Mouse (Mus musculus): ENCODE data around the gene Flvcr1. TPM values are rescaled to one million over a fixed set of nuclear protein-coding genes. Genes with fewer than 3 reads are reported as not detected.

The Flvcr1 gene
- polyA plus RNA-seq, 1 experiment, result 10.9 TPM

DNA sequence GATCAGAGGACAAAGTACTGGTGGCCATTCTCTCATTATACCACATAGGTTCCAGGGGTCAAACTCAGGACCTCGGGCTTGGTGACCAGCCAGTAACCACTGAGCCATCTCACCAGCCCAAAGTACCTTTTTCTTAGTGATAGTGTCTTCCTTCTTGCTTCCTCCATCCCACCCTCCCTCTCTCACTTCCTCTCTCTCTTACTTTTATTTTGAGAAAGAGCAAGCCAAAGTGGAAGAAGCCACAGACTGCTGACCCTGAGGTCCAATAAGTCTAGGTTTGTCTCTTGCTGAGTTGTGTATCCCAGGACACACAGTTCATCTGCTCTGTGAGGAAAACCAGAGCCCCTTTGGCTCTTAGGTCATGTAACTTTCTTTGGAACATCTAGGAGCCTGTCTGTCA, 45.5 kb downstream of the Flvcr1 start:
- no peak for DNase-seq (ENCODE audit: low read depth)

DNA sequence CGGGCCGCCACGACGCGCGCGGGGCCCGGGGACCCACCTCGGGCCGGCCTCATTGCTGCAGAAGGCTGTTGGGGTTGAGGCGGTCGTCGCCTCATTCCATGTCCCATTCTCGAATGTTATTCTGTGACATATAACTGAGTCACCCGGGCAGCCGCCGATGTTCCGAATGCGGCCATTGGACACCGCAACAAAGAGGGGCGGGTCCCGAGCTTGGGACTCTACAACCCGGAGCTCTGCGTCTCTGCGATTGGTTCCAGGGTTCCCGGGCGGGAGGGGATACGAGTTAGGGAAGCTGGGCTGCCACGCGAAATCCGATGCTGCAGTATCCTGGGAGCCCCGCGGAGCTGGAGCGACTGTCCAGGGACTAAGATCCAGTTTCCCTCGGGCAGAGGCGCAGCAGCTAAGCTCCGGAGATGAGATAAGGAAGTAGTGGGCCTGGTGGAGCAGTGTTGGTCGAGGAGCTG, 46.8 kb downstream of the Flvcr1 start, which contains the start of gene Vash2:
TSS of gene Vash2 (minus strand) at position 197 of the 464 bp plus-strand sequence.
- DNase-seq (ENCODE audit: low read depth), result no peak

DNA sequence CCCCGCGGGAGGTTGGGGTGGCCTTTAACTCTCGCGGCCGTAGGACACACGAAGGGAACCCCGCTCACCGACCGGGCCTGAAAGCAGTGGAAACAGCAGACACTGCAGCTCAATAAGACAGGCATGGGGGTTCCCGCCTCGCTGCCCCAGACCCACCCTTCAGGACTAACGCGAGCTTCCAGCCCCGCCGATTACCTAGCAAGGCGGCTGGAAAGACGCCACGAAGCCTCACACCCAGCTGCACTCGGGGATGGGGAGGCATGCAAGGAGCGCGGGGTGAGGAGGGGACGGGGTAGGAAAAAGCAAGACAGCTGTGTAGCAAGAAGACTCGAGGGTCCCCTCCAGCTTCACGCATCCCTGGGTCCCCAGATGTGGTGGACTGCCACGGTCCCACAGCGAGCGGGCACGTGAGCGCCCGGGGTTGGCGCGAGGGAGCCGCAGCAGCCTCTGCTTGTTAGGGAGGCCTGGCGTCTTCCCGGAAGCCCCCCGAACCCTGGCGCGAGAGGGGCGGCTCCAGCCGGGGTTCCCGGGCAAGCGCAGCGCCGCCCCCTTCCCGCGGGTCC, 47.4 kb downstream of the Flvcr1 start:
- no peak for DNase-seq (ENCODE audit: low read depth)

DNA sequence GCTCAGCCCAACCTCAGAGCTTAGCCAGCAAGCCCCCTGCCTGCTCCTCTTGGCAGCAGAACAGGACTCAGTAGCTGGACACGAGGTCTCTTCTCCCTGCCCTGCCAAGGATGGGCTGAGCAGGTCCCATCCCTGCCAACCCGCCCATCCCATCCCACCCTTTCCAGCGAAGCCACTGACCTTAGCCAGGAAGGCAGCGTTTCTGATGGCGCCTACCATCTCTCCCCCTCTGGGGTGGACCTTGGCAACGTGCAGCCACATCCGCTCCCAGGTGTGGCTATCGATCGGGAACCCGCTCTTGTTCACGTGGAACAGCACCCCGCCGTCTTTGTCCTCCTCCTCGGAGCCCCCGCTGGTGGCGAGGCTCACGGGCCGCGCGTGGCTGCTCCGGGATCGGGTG, 48.0 kb downstream of the Flvcr1 start:
- no peak for DNase-seq (ENCODE audit: low read depth)

DNA sequence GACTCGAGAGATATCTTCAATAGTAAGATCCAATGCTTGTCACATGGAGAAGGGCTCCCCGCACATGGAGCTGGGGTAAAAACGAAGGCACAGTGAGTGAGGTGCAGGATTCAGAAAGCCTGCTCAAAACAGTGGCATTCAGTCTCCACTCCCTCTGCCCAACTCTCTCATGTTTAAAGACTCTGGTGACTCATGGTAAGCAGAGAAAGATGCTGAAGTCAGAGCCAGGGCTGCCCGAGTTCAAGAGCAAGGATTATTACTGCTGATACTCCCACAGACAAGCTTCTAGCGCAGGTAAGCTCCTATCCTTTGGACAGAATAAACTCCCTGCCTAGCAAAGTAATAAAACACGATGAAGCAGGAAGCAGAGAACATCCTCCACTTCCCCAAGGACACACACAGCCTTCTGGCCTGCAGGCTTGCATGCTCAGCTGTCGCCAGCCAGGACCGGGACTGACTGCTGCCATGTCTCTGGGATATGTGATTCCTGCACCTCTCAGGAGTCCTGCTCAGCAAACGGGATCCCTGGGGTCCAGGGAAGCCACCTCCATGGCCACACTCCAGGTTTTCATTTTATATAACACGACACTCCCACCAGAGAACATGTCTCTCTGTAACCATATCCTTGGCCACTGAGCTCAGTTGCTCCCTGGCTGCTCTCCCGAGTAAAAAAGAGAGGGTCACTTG, 48.9 kb downstream of the Flvcr1 start:
- no peak for DNase-seq (ENCODE audit: low read depth)

DNA sequence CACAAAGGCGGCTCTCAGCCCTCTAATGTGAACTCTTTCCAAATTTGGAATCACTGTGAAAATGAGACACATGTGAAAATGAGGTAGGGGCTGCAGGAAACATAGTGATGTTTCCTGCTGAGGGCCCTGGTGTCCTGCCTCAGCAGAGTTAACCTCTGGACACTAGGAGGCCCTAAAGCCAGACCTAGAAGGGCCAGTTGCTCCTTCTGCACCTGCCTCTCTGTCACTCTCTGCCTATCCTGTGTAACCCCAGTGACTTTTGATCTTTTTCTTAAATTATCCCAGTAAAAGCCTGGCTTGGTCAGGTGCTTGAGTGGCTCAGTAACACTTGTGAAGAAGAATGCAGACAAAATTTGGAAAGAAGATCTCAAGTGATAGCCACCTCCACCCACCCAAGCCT, 51.1 kb downstream of the Flvcr1 start:
- DNase-seq (ENCODE audit: low read depth), result no peak

DNA sequence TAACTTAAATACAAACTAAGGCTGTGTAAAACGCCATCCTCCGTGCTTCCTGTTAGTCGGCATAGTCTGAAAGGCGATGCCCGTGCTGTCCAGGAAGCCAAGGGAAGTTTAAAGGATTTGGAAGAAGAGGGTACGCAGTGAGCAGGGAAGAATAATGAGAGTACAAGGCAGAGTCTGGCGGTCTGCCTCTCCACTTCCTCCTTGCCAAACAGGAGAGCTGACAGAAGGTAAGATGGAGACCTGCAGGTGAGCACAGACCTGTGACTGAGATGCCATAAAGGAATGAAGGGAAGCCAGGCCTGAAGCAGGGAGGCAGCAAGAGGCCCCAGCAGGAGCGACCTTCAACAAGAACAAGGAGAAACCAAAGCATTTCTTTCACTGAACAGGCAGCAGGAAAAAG, 51.8 kb downstream of the Flvcr1 start:
- no peak for DNase-seq (ENCODE audit: low read depth)

DNA sequence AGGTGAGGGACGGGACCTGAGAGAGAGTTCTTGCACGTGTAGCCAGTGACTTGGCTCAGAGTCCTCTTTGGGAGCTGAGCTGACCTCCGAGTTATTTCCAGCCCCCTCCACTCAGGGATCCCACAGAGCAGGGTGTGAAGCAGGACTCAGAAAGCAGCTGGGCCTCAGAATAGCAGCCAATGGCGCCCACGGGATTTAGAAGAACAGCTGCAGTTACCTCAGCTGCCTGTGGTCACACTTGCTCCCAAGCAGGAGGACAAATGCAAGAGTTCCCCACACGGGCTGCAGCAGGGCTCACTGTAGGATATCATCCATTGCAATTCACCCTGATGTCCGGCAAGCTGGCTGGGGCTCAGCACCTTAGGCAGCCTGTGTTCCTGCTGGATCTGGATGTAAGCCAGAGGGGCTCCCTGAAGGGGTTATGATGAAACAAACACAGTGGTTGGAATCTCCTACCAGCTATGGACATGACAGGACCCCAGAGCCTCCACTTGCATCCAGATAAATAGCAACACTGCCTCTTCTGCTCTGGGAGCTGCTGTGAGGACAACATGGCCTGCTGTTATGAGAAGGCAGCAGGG, 53.3 kb downstream of the Flvcr1 start:
- DNase-seq (ENCODE audit: low read depth), result no peak

DNA sequence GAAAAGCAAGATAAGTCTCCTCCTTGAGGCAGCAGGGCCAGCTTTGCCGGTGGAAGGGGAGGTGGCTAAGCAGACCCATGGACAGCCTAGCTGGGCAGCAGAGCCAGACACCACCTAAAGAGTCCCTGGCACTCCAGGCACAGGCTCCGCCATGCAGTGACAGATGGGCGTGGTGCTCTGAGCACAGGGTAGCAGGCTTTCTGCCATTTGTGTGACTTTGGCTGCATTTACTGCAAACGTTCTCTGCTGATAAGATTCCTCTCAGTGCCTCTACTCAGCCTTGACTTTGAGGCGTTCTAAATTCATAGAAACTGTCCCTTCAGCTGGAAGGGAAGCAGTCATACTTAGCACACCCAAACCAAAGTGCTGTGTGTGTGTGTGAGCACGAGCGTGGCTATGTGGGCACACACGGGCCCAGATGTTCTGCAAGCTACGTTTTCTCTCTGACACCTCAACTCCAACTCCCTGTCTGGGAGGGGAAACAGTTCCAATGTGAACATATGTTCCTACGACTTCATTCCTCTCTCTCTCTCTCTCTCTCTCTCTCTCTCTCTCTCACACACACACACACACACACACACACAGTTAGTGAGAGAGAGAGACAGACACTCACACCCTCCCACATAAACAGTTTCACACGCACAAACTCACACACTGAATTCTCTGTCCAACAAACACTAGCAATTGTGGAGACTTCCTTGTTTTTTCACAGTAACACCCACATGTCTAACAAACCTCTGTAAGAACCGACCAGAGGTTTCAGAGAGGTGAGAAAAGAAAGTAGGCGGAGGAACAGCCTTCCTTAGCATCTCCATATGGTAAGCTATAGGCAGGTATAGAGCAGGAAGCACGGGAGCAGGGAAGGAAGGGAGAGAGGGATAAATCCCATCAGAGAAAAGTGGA, 54.0 kb downstream of the Flvcr1 start:
- DNase-seq (ENCODE audit: low read depth), result no peak

DNA sequence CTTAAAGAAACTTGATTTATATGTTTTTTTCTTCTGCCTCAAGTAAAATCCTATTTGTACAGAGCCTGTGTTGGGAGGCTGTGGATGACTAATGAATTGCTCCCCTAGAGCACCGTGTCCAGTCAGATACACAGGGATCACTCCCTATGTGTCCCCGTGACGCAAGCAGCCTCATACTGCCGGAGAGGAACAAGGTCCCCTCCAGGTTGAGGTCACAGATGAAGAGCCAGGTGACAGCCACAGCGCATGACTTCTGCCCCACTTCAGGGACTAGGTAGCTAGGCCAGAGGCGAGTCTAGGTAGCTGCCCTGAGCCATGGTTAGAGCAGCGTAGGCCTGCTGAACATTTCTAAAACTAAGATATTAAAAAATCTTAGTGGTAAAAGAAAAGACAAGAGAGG, 57.9 kb downstream of the Flvcr1 start:
- DNase-seq (ENCODE audit: low read depth), result no peak

DNA sequence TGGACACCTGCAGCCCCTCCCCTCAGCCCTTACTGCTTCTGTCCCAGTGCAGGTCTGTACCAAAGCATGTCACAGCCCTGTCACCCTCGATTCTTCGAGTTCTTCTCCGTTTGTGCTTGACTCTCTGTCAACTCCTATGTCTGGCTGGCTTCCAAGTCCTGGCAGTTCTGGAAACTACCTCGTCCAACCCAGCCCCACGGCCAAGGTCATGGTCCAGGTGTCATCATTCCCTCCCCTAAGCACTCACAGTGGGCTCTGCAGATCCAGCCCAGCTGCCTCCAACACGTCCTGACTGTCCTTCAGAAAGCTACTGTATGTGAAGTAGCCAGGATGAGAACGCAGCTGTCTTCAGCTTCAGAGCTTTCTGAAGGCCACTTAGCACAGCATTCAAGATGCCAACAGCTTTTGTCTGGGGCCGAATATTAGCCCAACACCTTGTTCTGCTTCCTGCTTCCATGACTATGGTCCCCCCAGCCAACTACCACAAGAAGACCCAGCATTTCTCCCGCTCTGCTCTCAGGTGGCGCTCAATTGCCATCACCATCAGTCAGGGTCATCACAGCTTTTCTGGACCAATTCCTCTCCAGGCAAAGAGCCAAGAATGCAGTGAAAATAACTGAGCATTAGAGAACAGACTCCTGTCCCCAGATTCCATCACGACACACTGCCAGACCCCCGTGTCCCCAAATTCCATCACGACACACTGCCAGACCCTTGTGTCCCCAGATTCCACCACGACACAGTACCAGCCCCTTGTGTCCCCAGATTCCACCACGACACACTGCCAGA, 60.8 kb downstream of the Flvcr1 start:
- DNase-seq (ENCODE audit: low read depth), result no peak

DNA sequence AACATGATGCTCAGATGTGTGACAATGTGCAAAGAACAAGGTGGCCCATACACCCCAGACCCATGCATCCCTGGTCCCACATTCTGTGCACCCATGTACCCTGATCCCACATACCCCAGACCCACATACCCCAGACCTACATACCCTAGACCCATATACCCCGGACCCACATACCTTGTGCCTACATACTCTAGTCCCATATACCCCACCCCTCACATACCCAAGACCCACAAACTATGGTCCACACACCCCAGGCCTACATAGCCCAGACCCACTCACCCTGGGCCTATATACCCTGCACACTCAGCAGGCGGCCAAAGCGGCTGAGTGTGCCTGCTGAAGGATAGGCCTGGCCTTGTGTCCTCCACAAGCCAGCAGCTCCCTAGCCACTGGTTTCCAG, 63.2 kb downstream of the Flvcr1 start:
- DNase-seq (ENCODE audit: low read depth), result no peak

DNA sequence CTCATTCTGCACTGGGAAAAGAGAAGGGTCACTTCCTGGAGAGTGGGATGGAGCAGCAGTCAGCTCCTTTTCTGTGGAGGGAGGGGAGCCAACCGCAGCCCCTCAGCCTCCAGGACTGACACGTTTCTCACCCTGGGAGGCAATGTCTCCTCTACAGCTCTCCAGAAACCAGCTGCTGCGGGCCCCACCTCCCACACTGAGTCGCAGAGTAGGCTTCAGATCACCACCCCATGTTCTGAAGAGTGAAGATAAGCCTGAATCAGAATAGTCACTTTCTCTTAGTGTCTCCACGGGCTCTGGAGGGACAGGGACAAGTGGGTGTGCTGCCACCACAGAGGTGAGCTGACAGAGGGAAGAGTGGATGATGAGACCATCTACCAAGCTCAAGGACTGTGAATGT, 67.1 kb downstream of the Flvcr1 start:
- no peak for DNase-seq (ENCODE audit: low read depth)

Other genes with a start within 250 kb of the Flvcr1 start
- gene Rps6kc1, start 114.4 kb downstream of the Flvcr1 start, polyA plus RNA-seq (2012; rRNA removed), result 6.6 and 7.9 TPM in 2 replicates
- gene Angel2, start 101.0 kb downstream of the Flvcr1 start, polyA plus RNA-seq (2012; rRNA removed), result 25.6 and 29.3 TPM in 2 replicates
- gene Vash2, start 46.9 kb downstream of the Flvcr1 start, polyA plus RNA-seq (2012; rRNA removed), result 12.9 and 14.4 TPM in 2 replicates
- gene Spata45, start 10.5 kb upstream of the Flvcr1 start, polyA plus RNA-seq (2012; rRNA removed), result not detected in 2 replicates
- gene Tatdn3, start 36.8 kb upstream of the Flvcr1 start, polyA plus RNA-seq (2012; rRNA removed), result 8.8 and 12.6 TPM in 2 replicates
- gene Nsl1, start 36.9 kb upstream of the Flvcr1 start, polyA plus RNA-seq (2012; rRNA removed), result 0.31 and 1.4 TPM in 2 replicates
- 4.9 and 6.7 TPM in 2 replicates for gene Batf3, start 71.7 kb upstream of the Flvcr1 start, polyA plus RNA-seq (2012; rRNA removed)
- gene Fam71a, start 138.7 kb upstream of the Flvcr1 start, polyA plus RNA-seq (2012; rRNA removed), result 0.05 and 0.28 TPM in 2 replicates
- 4.5 and 4.9 TPM in 2 replicates for gene Atf3, start 191.9 kb upstream of the Flvcr1 start, polyA plus RNA-seq (2012; rRNA removed)

Measured in gonadal fat pad, adult 2 months (tissue).